Mouse (Mus musculus) neural tube, embryonic 14.5 days (tissue): ENCODE measurements at regions not wholly inside any gene's neighbourhood (a gene's known extent, or its start where the extent isn't known, plus 50 kb on each side); places are given as distances from the start of the nearest gene placed in this dataset.
"Not testable (repeated sequence)": the region's sequence is repeated elsewhere in the genome, so short reads cannot be mapped to it uniquely, and the experiment has no call there.

Experiments
- ATAC-seq: fragments of 200-750 bp; cut with Nextera tagmentation; 2 replicates; pipeline ENCODE4 v1.8.0; 2017; ENCODE audit warnings: low read depth, mild to moderate bottlenecking, moderate TSS enrichment, moderate library complexity
- H3K27ac ChIP-seq: fragments of 300-500 bp; sonication (generic); 2 replicates; pipeline ENCODE4 v1.5.1; 2014; ENCODE audit warnings: low read depth, mild to moderate bottlenecking, control low read depth, low read length, moderate library complexity, mixed read lengths
- H3K27me3 ChIP-seq: fragments of 300-500 bp; sonication (generic); 2 replicates; pipeline ENCODE4 v1.6.1; 2014; ENCODE audit warnings: low read length; ENCODE audit not compliant: control insufficient read depth, insufficient read depth
- H3K36me3 ChIP-seq: fragments of 300-500 bp; sonication (generic); 2 replicates; pipeline ENCODE4 v1.6.1; 2014; ENCODE audit warnings: low read length, mixed read lengths; ENCODE audit not compliant: control insufficient read depth, insufficient read depth
- H3K4me1 ChIP-seq: fragments of 300-500 bp; sonication (generic); 2 replicates; pipeline ENCODE4 v1.6.1; 2014; ENCODE audit warnings: low read length; ENCODE audit not compliant: control insufficient read depth, insufficient read depth
- H3K4me2 ChIP-seq: fragments of 300-500 bp; sonication (generic); 2 replicates; pipeline ENCODE4 v1.6.1; 2014; ENCODE audit warnings: mild to moderate bottlenecking, low read depth, low read length, control low read depth
- H3K4me3 ChIP-seq: fragments of 300-500 bp; sonication (generic); 2 replicates; pipeline ENCODE4 v1.5.1; 2014; ENCODE audit warnings: low read depth, low read length, control low read depth, mixed read lengths
- H3K9ac ChIP-seq: fragments of 300-500 bp; sonication (generic); replicated peaks from 2 replicates; pipeline ENCODE4 v1.6.1; 2014; ENCODE audit warnings: low read depth, mild to moderate bottlenecking, control low read depth, low read length, mixed read lengths
- H3K9me3 ChIP-seq: fragments of 300-500 bp; sonication (generic); 2 replicates; pipeline ENCODE4 v1.6.1; 2016; ENCODE audit warnings: low read length; ENCODE audit not compliant: control insufficient read depth
- WGBS: fragments of 180-500 bp; shearing (Covaris S2); extraction: QIAGEN DNeasy Blood & Tissue Kit; methylation state at CpG from one replicate; pipeline ENCODE4 v1.1.7; 2014; 5-methylcytosine and 5-hydroxymethylcytosine counted together

DNA sequence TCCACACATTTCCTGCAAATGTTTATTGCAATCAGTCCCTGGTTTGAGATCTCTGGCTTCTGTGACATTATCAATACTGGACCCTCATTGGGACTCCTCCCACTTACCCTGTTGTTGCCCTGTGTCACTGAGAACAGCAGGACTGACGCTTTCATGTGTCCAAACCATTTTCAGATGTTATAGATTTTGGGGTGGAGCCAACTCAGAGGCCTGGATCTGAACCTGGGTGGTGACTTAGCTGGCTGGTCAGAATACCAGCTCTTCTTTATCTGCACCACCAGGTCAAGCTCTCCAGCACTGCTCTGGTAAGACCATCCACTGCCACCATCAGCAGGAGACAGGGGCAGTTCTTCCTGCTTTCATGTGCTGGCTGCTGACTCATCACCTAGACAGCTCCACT, 254.3 kb upstream of the Pik3r1 start:
- ATAC-seq = no peak
- no peak overlapping the region for H3K9ac ChIP-seq
- H3K9me3 ChIP-seq = no peaks in the 10 kb centered on the region
- no peak overlapping the region for H3K4me3 ChIP-seq
- H3K4me2 ChIP-seq = no peak overlapping the region
- WGBS = 86% methylated on average over 1 of the region's 1 CpGs
- H3K27ac ChIP-seq = no peak overlapping the region
- H3K27me3 ChIP-seq = no peaks in the 10 kb centered on the region
- H3K4me1 ChIP-seq = no peaks in the 10 kb centered on the region
- H3K36me3 ChIP-seq = no peaks in the 10 kb centered on the region

DNA sequence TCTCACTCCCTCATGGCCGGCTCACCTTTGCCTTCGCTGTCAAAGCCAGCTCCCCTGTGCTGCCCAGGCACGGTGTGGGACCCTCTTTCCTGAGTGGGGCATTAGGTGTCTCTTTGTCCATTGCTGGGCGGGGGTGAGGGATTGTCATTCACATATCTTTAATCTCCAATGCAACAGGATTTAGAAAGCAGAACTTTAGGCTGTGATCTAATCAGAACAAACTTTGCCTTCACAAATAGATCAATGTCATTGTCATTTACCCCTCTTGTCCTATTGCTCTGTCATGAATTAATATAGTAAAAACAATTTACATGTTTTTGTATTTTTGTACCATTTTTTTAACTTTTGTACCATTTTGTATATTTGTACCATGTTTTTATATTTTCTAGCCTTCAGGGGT, 254.7 kb upstream of the Pik3r1 start:
- H3K27ac ChIP-seq = no peak overlapping the region
- H3K4me2 ChIP-seq = no peak overlapping the region
- no peak overlapping the region for H3K4me3 ChIP-seq
- H3K27me3 ChIP-seq = no peaks in the 10 kb centered on the region
- 91% methylated on average over 4 of the region's 4 CpGs for WGBS
- no peak for ATAC-seq
- no peaks in the 10 kb centered on the region for H3K4me1 ChIP-seq
- no peaks in the 10 kb centered on the region for H3K9me3 ChIP-seq
- no peaks in the 10 kb centered on the region for H3K36me3 ChIP-seq
- H3K9ac ChIP-seq = no peak overlapping the region

DNA sequence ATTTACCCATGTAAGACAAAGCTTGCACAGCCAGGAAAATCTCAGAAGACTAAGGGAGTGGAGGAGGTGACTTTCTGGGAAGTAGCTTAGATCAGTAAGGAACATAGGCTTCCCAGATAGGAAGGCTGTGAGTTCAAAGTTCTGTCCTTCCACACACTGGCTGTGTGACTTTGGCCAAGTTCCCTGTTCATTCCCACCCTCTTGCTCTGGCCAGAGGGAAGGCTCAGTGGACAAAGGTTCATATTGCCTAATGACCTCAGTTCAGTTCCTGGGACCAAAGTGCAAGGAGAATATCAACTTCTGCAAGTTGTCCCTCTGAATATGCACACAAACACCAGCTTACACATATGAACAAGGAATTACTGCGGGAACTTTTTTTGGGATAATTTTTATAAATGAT, 255.6 kb upstream of the Pik3r1 start:
- WGBS = 96% methylated on average over 1 of the region's 1 CpGs
- H3K4me2 ChIP-seq = no peak overlapping the region
- no peak overlapping the region for H3K27ac ChIP-seq
- H3K9ac ChIP-seq = no peak overlapping the region
- H3K27me3 ChIP-seq = no peaks in the 10 kb centered on the region
- H3K36me3 ChIP-seq = no peaks in the 10 kb centered on the region
- no peaks in the 10 kb centered on the region for H3K9me3 ChIP-seq
- no peaks in the 10 kb centered on the region for H3K4me1 ChIP-seq
- ATAC-seq = no peak
- no peak overlapping the region for H3K4me3 ChIP-seq

DNA sequence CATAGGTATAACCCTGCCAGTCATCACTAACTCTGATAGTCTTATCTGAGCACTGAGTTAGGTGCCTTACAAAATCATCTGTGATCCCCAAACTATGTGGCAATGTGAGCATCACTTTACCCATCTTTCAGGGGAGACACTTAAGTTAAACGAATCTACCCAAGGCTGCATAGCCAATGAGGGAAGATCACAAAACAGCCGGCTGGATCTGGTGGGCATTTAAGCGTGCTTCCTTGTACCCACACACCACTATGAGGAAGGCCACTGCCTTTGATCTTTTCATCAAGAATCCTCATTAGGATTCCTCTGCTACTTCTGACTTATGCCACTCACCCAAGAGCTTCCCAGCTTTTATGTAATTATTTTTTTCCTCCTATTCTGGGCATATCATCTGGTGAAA, 257.1 kb upstream of the Pik3r1 start:
- no peaks in the 10 kb centered on the region for H3K27me3 ChIP-seq
- H3K4me1 ChIP-seq = no peaks in the 10 kb centered on the region
- no peaks in the 10 kb centered on the region for H3K36me3 ChIP-seq
- no peak for ATAC-seq
- H3K9me3 ChIP-seq = no peaks in the 10 kb centered on the region
- H3K27ac ChIP-seq = no peak overlapping the region
- no peak overlapping the region for H3K4me2 ChIP-seq
- WGBS = 84% methylated on average over 3 of the region's 3 CpGs
- no peak overlapping the region for H3K4me3 ChIP-seq
- no peak overlapping the region for H3K9ac ChIP-seq

DNA sequence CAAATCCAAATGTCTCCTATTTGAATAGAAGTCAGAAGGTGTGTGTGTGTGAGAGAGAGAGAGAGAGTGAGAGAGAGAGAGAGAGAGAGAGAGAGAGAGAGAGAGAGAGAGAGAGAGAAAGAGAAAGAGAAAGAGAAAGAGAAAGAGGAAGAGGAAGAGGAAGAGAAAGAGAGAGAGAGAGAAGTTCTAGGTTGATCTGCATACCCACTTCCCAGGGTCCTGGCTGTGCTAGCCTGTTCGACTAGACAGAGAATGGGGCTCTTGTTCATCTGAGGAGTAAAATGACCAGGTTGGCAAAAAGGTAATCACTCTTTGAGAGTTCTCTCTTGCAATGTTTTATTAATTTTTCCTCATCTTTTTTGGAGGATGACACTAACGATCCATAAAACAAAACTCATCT, 257.5 kb upstream of the Pik3r1 start:
- not testable (repeated sequence) for H3K4me1 ChIP-seq, H3K9ac ChIP-seq, H3K27me3 ChIP-seq, H3K36me3 ChIP-seq, H3K4me2 ChIP-seq, H3K27ac ChIP-seq, H3K9me3 ChIP-seq, ATAC-seq, H3K4me3 ChIP-seq
- 85% methylated on average over 2 of the region's 2 CpGs for WGBS

DNA sequence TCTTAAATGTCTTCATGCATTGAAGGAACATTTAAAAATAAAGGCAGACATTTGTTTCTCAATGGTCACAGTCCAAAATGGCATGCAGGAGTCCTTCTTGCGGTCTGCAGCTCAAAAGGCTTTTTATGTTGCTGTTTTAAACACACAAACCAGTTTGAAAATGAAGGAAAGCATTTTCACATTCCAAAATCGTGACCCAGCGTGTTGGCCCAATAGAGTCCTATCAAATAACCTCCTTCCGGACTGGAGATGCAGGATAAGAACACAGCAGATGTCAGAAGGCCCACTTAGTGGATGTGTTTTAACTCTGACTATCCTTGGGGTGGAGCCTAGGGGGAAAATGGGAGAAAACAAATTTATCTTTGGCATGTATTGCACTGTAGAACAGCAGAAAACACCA, 263.4 kb upstream of the Pik3r1 start:
- no peaks in the 10 kb centered on the region for H3K27me3 ChIP-seq
- H3K4me1 ChIP-seq = no peaks in the 10 kb centered on the region
- no peak overlapping the region for H3K9ac ChIP-seq
- ATAC-seq = no peak
- 81% methylated on average over 4 of the region's 4 CpGs for WGBS
- no peak overlapping the region for H3K4me3 ChIP-seq
- no peaks in the 10 kb centered on the region for H3K36me3 ChIP-seq
- no peaks in the 10 kb centered on the region for H3K9me3 ChIP-seq
- no peak overlapping the region for H3K4me2 ChIP-seq
- H3K27ac ChIP-seq = no peak overlapping the region

DNA sequence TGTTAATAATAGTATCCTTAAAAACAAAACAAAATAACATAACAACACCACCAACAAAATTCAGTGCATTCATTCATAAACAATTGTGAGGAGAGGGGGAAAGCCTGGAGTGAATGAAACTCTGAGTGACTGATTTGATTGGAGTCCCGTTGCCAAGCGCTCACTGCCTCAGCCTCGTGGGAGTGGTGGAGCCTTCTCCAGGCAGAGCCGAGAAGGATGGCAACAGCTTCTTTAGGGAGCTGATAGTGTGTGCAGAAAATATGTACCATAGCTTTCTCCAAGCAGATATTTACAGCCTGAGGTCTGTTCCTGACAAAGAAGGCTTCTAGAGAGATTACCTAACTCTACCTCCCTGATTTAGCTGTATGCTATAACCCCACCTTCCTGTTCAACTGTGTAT, 266.5 kb upstream of the Pik3r1 start:
- 47% methylated on average over 4 of the region's 4 CpGs for WGBS
- no peak for ATAC-seq
- Histone ChIP-seq H3K4me1 (no peaks in the 10 kb centered on the region), H3K9me3 (no peaks in the 10 kb centered on the region), H3K9ac (no peak overlapping the region), H3K4me3 (no peak overlapping the region), H3K36me3 (no peaks in the 10 kb centered on the region), H3K27me3 (no peaks in the 10 kb centered on the region), H3K4me2 (no peak overlapping the region), H3K27ac (no peak overlapping the region)

DNA sequence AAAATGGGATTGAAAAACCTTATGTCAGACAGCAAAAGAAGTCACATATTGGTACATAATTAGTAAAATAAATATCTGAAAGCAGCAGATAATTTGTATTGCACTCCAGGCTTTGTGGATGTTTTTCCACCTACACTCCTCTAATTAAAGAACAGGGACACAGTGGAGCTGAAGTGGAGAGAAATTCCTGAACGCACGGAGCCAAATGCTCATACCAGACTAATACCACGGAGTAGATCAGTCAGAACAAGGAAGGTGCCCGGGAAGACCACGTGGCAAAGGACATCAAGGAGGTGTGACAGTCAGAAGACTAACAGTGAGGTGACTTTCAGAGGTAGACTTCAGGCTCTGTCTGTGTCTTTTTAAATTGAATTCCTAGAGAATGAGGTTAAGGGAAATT, 268.0 kb upstream of the Pik3r1 start:
- Histone ChIP-seq H3K27ac (no peak overlapping the region), H3K4me3 (no peak overlapping the region), H3K9me3 (no peaks in the 10 kb centered on the region), H3K4me1 (no peaks in the 10 kb centered on the region), H3K4me2 (no peak overlapping the region), H3K9ac (no peak overlapping the region), H3K27me3 (no peaks in the 10 kb centered on the region), H3K36me3 (no peaks in the 10 kb centered on the region)
- no peak for ATAC-seq
- 85% methylated on average over 5 of the region's 5 CpGs for WGBS

DNA sequence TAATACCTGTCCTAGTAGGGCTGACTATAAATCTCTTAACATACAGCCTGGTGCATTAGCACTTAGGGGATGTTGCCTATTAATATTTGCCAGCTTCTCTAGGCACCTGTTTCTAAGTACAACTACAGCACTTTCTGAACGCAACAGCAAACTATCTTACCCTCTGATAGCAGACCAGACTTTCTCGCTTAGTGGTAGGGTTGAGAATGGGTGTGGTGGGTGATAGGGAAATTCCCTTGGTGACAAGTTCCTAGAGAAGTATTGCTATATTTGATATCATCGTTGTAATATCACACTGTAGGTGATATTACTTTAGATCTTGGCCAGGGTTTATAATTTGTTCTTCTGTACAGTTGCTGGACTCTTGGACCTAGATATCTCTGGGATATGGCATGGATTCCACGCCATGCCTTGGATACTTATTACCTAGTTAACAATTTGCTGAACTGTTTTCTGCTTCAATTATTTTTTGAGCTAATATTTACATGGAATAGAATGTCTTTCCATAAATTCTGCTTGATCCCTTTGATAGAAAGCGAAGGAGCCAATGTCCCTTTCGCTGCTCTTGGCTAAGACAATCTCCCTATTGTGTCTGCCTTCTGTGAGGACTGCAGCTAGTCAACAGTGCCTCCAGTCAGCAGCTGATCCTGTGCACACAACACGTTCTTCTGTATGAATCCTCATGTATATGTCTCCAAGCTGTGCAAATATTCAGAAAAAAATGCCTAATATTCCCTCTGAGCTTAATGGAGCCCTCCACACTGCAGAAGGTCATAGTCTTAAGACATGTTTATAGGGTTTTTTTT, 269.0 kb upstream of the Pik3r1 start:
- ATAC-seq = no peak
- no peaks in the 10 kb centered on the region for H3K36me3 ChIP-seq
- H3K4me3 ChIP-seq = no peak overlapping the region
- WGBS = 76% methylated on average over 7 of the region's 7 CpGs
- H3K27ac ChIP-seq = no peak overlapping the region
- H3K9ac ChIP-seq = no peak overlapping the region
- no peak overlapping the region for H3K4me2 ChIP-seq
- H3K9me3 ChIP-seq = no peaks in the 10 kb centered on the region
- H3K4me1 ChIP-seq = no peaks in the 10 kb centered on the region
- H3K27me3 ChIP-seq = no peaks in the 10 kb centered on the region
